Mouse (Mus musculus) MEL (cell line): ENCODE measurements at regions not wholly inside any gene's neighbourhood (a gene's known extent, or its start where the extent isn't known, plus 50 kb on each side); places are given as distances from the start of the nearest gene placed in this dataset.

ENCODE experiments used
- DNase-seq: peaks from one replicate; pipeline ENCODE4 v3.0.0; 2011; ENCODE audit warnings: low read depth, low spot score
- H3K27ac ChIP-seq: 2 replicates; pipeline ENCODE4 v1.5.1; 2012; ENCODE audit warnings: low read depth, mild to moderate bottlenecking, control low read depth, low read length, moderate library complexity; ENCODE audit not compliant: control insufficient read depth
- H3K27me3 ChIP-seq, 2 experiments: fragments of 150-350 bp in 1 of 2; sonication (generic) in 1 of 2; 2 replicates each; pipeline ENCODE4 v1.6.1; 2012; ENCODE audit warnings: low read length in 2 of 2, mild to moderate bottlenecking in 2 of 2, improper control_type of control experiment in 1 of 2, moderate library complexity in 1 of 2; ENCODE audit not compliant: insufficient read depth in 2 of 2, control insufficient read depth in 1 of 2
- H3K36me3 ChIP-seq, 2 experiments: 2 replicates each; pipeline ENCODE4 v1.6.1; 2012 to 2014; ENCODE audit warnings: low read length in 2 of 2, improper control_type of control experiment in 1 of 2, inconsistent platforms in 1 of 2, mild to moderate bottlenecking in 1 of 2; ENCODE audit not compliant: insufficient read depth in 2 of 2, control insufficient read depth in 1 of 2
- H3K4me1 ChIP-seq, 2 experiments: fragments of 150-350 bp in 1 of 2; sonication (generic) in 1 of 2; 2 replicates each; pipeline ENCODE4 v1.6.1; 2012; ENCODE audit warnings: low read length in 2 of 2, improper control_type of control experiment in 1 of 2, mild to moderate bottlenecking in 1 of 2; ENCODE audit not compliant: insufficient read depth in 2 of 2, control insufficient read depth in 1 of 2
- H3K4me3 ChIP-seq, 2 experiments: fragments of 150-350 bp in 1 of 2; sonication (generic) in 1 of 2; 2 replicates each; pipeline ENCODE4 v1.5.1; 2012; ENCODE audit warnings: low read depth in 2 of 2, low read length in 2 of 2, mild to moderate bottlenecking in 2 of 2, moderate library complexity in 2 of 2, control low read depth in 1 of 2, improper control_type of control experiment in 1 of 2; ENCODE audit not compliant: control insufficient read depth in 1 of 2, insufficient read depth in 1 of 2
- H3K79me2 ChIP-seq: 2 replicates; pipeline ENCODE4 v1.6.1; 2012; ENCODE audit warnings: mild to moderate bottlenecking, low read length, moderate library complexity; ENCODE audit not compliant: control insufficient read depth, poor library complexity, insufficient read depth
- H3K9ac ChIP-seq: 2 replicates; pipeline ENCODE4 v1.6.1; 2012; ENCODE audit warnings: low read depth, mild to moderate bottlenecking, control low read depth, low read length, moderate library complexity; ENCODE audit not compliant: control insufficient read depth, poor library complexity, severe bottlenecking
- H3K9me3 ChIP-seq: fragments of 150-350 bp; sonication (generic); replicated peaks from 2 replicates; pipeline ENCODE4 v1.6.1; 2012; ENCODE audit warnings: mild to moderate bottlenecking, low read length, improper control_type of control experiment, moderate library complexity; ENCODE audit not compliant: insufficient read depth
- CHD1 ChIP-seq: IDR thresholded peaks from 2 replicates; pipeline ENCODE4 v1.6.1; 2012; ENCODE audit warnings: low read depth, mild to moderate bottlenecking, inconsistent platforms, low read length, improper control_type of control experiment
- CHD2 ChIP-seq: IDR thresholded peaks from 2 replicates; pipeline ENCODE4 v1.6.1; 2011; ENCODE audit warnings: low read length, improper control_type of control experiment
- EP300 ChIP-seq, 2 experiments: IDR thresholded peaks; 2 replicates each; pipeline ENCODE4 v1.6.1; 2011; ENCODE audit warnings: improper control_type of control experiment in 2 of 2, low read length in 2 of 2, low read depth in 1 of 2, mild to moderate bottlenecking in 1 of 2
- GABPA ChIP-seq: IDR thresholded peaks from 2 replicates; pipeline ENCODE4 v1.6.1; 2012; ENCODE audit warnings: low read depth, mild to moderate bottlenecking, inconsistent platforms, low read length, improper control_type of control experiment, moderate library complexity
- HCFC1 ChIP-seq: IDR thresholded peaks from 2 replicates; pipeline ENCODE4 v1.6.1; 2012; ENCODE audit warnings: low read depth, mild to moderate bottlenecking, inconsistent platforms, low read length, improper control_type of control experiment, moderate library complexity
- JUND ChIP-seq: IDR thresholded peaks from 2 replicates; pipeline ENCODE4 v1.6.1; 2011; ENCODE audit warnings: low read depth, mild to moderate bottlenecking, improper control_type of control experiment, low read length
- MXI1 ChIP-seq: IDR thresholded peaks from 2 replicates; pipeline ENCODE4 v1.6.1; 2011; ENCODE audit warnings: mild to moderate bottlenecking, low read depth, low read length, improper control_type of control experiment
- MYB ChIP-seq: IDR thresholded peaks from 2 replicates; pipeline ENCODE4 v1.6.1; 2011; ENCODE audit warnings: mild to moderate bottlenecking, low read depth, low read length, improper control_type of control experiment
- NRF1 ChIP-seq: IDR thresholded peaks from 2 replicates; pipeline ENCODE4 v1.6.1; 2014; ENCODE audit warnings: low read depth, mild to moderate bottlenecking, inconsistent platforms, low read length, improper control_type of control experiment, moderate library complexity; ENCODE audit not compliant: poor library complexity, insufficient read depth, severe bottlenecking
- POLR2A ChIP-seq, 2 experiments: IDR thresholded peaks; 2 replicates each; pipeline ENCODE4 v1.6.1; 2011 to 2012; ENCODE audit warnings: low read length in 2 of 2, mild to moderate bottlenecking in 2 of 2, control low read depth in 1 of 2, improper control_type of control experiment in 1 of 2, low read depth in 1 of 2, moderate library complexity in 1 of 2; ENCODE audit not compliant: control insufficient read depth in 1 of 2, insufficient read depth in 1 of 2, poor library complexity in 1 of 2
- POLR2AphosphoS2 ChIP-seq: IDR thresholded peaks from 2 replicates; pipeline ENCODE4 v1.6.1; 2011; ENCODE audit warnings: low read length, improper control_type of control experiment
- SIN3A ChIP-seq: IDR thresholded peaks from 2 replicates; pipeline ENCODE4 v1.6.1; 2012; ENCODE audit warnings: low read length, improper control_type of control experiment, inconsistent platforms
- SMC3 ChIP-seq: IDR thresholded peaks from 2 replicates; pipeline ENCODE4 v1.6.1; 2011; ENCODE audit warnings: low read depth, low read length, improper control_type of control experiment
- TCF12 ChIP-seq: IDR thresholded peaks from 2 replicates; pipeline ENCODE4 v1.6.1; 2014; ENCODE audit warnings: low read depth, mild to moderate bottlenecking, inconsistent platforms, low read length, improper control_type of control experiment, moderate library complexity
- USF1 ChIP-seq: IDR thresholded peaks from 2 replicates; pipeline ENCODE4 v1.6.1; 2014; ENCODE audit warnings: low read depth, mild to moderate bottlenecking, inconsistent platforms, low read length, improper control_type of control experiment, moderate library complexity
- ZC3H11A ChIP-seq: IDR thresholded peaks from 2 replicates; pipeline ENCODE4 v1.6.1; 2012; ENCODE audit warnings: low read depth, mild to moderate bottlenecking, inconsistent platforms, low read length, improper control_type of control experiment
- ZMIZ1 ChIP-seq: IDR thresholded peaks from 2 replicates; pipeline ENCODE4 v1.6.1; 2012; ENCODE audit warnings: low read depth, mild to moderate bottlenecking, inconsistent platforms, low read length, improper control_type of control experiment, moderate library complexity

GRCm38 (mm10) chr13:37543788-37544187, 198.8 kb downstream of the Ly86 start:
- Histone ChIP-seq H3K36me3 (no peaks in the 10 kb centered on the region), H3K4me3 (no peak overlapping the region), H3K27ac (no peak overlapping the region), H3K9me3 (no peaks in the 10 kb centered on the region), H3K9ac (no peak overlapping the region), H3K27me3 (no peaks in the 10 kb centered on the region; a peak in 1 of 4 replicates), H3K79me2 (no peaks in the 10 kb centered on the region), H3K4me1 (no peaks in the 10 kb centered on the region)
- no peak for TF ChIP-seq ZC3H11A
- DNase-seq, result no peak

- no peak for DNase-seq
- no peaks in the 10 kb centered on the region for H3K27me3 ChIP-seq
- TF ChIP-seq NRF1 (no peak), POLR2AphosphoS2 (no peak), MYB (no peak), GABPA (no peak), POLR2A (IDR thresholded peaks at IDR 0.05; ENCODE audit: control insufficient read depth in 1 of 2, insufficient read depth in 1 of 2, low read depth in 1 of 2, low read length in 2 of 2, poor library complexity in 1 of 2) (no peak), JUND (no peak), MXI1 (no peak), CHD1 (no peak), TCF12 (no peak), SIN3A (no peak), SMC3 (no peak), EP300 (IDR thresholded peaks at IDR 0.05; ENCODE audit: low read depth in 1 of 2, low read length in 2 of 2) (no peak), HCFC1 (no peak)
- no peaks in the 10 kb centered on the region for H3K36me3 ChIP-seq
- H3K9me3 ChIP-seq, result no peaks in the 10 kb centered on the region
- no peaks in the 10 kb centered on the region for H3K79me2 ChIP-seq
- H3K27ac ChIP-seq, result no peak overlapping the region
- H3K4me3 ChIP-seq, result no peak overlapping the region
- H3K4me1 ChIP-seq, result no peaks in the 10 kb centered on the region
- no peak overlapping the region for H3K9ac ChIP-seq
Measured at GRCm38 (mm10) chr13:37544696-37545095, 199.7 kb downstream of the Ly86 start.

- no peaks in the 10 kb centered on the region for H3K9me3 ChIP-seq
- no peak overlapping the region for H3K4me3 ChIP-seq
- no peak for DNase-seq
- no peaks in the 10 kb centered on the region for H3K36me3 ChIP-seq
- no peaks in the 10 kb centered on the region for H3K79me2 ChIP-seq
- H3K4me1 ChIP-seq, result no peaks in the 10 kb centered on the region
- no peaks in the 10 kb centered on the region for H3K27me3 ChIP-seq
- no peak overlapping the region for H3K27ac ChIP-seq
- H3K9ac ChIP-seq, result no peak overlapping the region
- no peak for TF ChIP-seq ZMIZ1
- no peak for TF ChIP-seq CHD2
- TF ChIP-seq USF1, result no peak
- TF ChIP-seq TCF12, result no peak
- TF ChIP-seq POLR2A (IDR thresholded peaks at IDR 0.05; ENCODE audit: control insufficient read depth in 1 of 2, insufficient read depth in 1 of 2, low read depth in 1 of 2, low read length in 2 of 2, poor library complexity in 1 of 2), result no peak
Measured at GRCm38 (mm10) chr13:37546556-37546955, 201.5 kb downstream of the Ly86 start.
